Mouse (Mus musculus): Measurements from ENCODE around the gene Mcrip1. TPM values are rescaled to one million over a fixed set of nuclear protein-coding genes. Genes with fewer than 3 reads are reported as not detected.
"Not testable (repeated sequence)": the region's sequence is repeated elsewhere in the genome, so short reads cannot be mapped to it uniquely, and the experiment has no call there.

The Mcrip1 gene
- polyA plus RNA-seq, 1 experiment from 2014 or later: 232 TPM

- ATAC-seq (ENCODE audit: low FRiP score, low TSS enrichment): no peak
- Histone ChIP-seq H3K36me3 (ENCODE audit: insufficient read depth, low read length) (no peaks in the 10 kb centered on the region), H3K4me1 (ENCODE audit: insufficient read depth, low read length) (peaks cover 2% of the 10 kb centered on the region; the same call in 1 of the 2 replicates), H3K4me2 (replicated peaks; ENCODE audit: low read depth, low read length) (no peak overlapping the region), H3K27me3 (ENCODE audit: insufficient read depth, low read length) (no peaks in the 10 kb centered on the region), H3K9me3 (ENCODE audit: low read length) (no peaks in the 10 kb centered on the region), H3K9ac (replicated peaks; ENCODE audit: low read length) (no peak overlapping the region), H3K27ac (ENCODE audit: low read length) (no peak overlapping the region), H3K4me3 (ENCODE audit: low read length) (no peak overlapping the region)
- WGBS: 70% methylated on average over 9 of the region's 9 CpGs
Observed at GRCm38 (mm10) chr11:120520498-120520897, 29.0 kb downstream of the Mcrip1 start.

GRCm38 (mm10) chr11:120519738-120520137 lies 29.8 kb downstream of the Mcrip1 start:
- Histone ChIP-seq H3K4me1 (ENCODE audit: insufficient read depth, low read length) (peaks cover 2% of the 10 kb centered on the region; the same call in 1 of the 2 replicates), H3K27me3 (ENCODE audit: insufficient read depth, low read length) (no peaks in the 10 kb centered on the region), H3K4me3 (ENCODE audit: low read length) (no peak overlapping the region), H3K4me2 (replicated peaks; ENCODE audit: low read depth, low read length) (no peak overlapping the region), H3K9me3 (ENCODE audit: low read length) (no peaks in the 10 kb centered on the region), H3K36me3 (ENCODE audit: insufficient read depth, low read length) (no peaks in the 10 kb centered on the region), H3K27ac (ENCODE audit: low read length) (no peak overlapping the region), H3K9ac (replicated peaks; ENCODE audit: low read length) (peak overlapping the region; percentile 52)
- ATAC-seq (ENCODE audit: low FRiP score, low TSS enrichment): peak; percentile 40; the same call in 1 of the 2 replicates
- 46% methylated on average over 9 of the region's 9 CpGs for WGBS

- Histone ChIP-seq H3K4me2 (replicated peaks; ENCODE audit: low read depth, low read length) (no peak overlapping the region), H3K27me3 (ENCODE audit: insufficient read depth, low read length) (no peaks in the 10 kb centered on the region), H3K9ac (replicated peaks; ENCODE audit: low read length) (no peak overlapping the region), H3K27ac (ENCODE audit: low read length) (no peak overlapping the region), H3K4me3 (ENCODE audit: low read length) (no peak overlapping the region), H3K36me3 (ENCODE audit: insufficient read depth, low read length) (no peaks in the 10 kb centered on the region), H3K4me1 (ENCODE audit: insufficient read depth, low read length) (peaks cover 2% of the 10 kb centered on the region; the same call in 1 of the 2 replicates), H3K9me3 (ENCODE audit: low read length) (no peaks in the 10 kb centered on the region)
- ATAC-seq (ENCODE audit: low FRiP score, low TSS enrichment): 0 out of 2 replicates have a peak, but pooled peaks have one; percentile 24
- 64% methylated on average over 6 of the region's 6 CpGs for WGBS
Observed at GRCm38 (mm10) chr11:120518558-120518957, 31.0 kb downstream of the Mcrip1 start.

- Histone ChIP-seq H3K36me3 (ENCODE audit: insufficient read depth, low read length) (no peaks in the 10 kb centered on the region), H3K27ac (ENCODE audit: low read length) (no peak overlapping the region), H3K9me3 (ENCODE audit: low read length) (no peaks in the 10 kb centered on the region), H3K4me3 (ENCODE audit: low read length) (no peak overlapping the region), H3K27me3 (ENCODE audit: insufficient read depth, low read length) (no peaks in the 10 kb centered on the region), H3K9ac (replicated peaks; ENCODE audit: low read length) (no peak overlapping the region), H3K4me2 (replicated peaks; ENCODE audit: low read depth, low read length) (no peak overlapping the region), H3K4me1 (ENCODE audit: insufficient read depth, low read length) (peaks cover 5% of the 10 kb centered on the region; the same call in 1 of the 2 replicates)
- ATAC-seq (ENCODE audit: low FRiP score, low TSS enrichment): no peak; the same call in 1 of the 2 replicates
- WGBS: 53% methylated on average over 6 of the region's 6 CpGs
Observed at GRCm38 (mm10) chr11:120518027-120518426, 31.5 kb downstream of the Mcrip1 start.

GRCm38 (mm10) chr11:120517147-120517546 lies 32.4 kb downstream of the Mcrip1 start:
- H3K9me3 ChIP-seq (ENCODE audit: low read length): no peaks in the 10 kb centered on the region
- H3K4me2 ChIP-seq (replicated peaks; ENCODE audit: low read depth, low read length): no peak overlapping the region
- no peaks in the 10 kb centered on the region for H3K27me3 ChIP-seq (ENCODE audit: insufficient read depth, low read length)
- H3K27ac ChIP-seq (ENCODE audit: low read length): no peak overlapping the region
- no peak overlapping the region for H3K9ac ChIP-seq (replicated peaks; ENCODE audit: low read length)
- no peaks in the 10 kb centered on the region for H3K36me3 ChIP-seq (ENCODE audit: insufficient read depth, low read length)
- no peak for ATAC-seq (ENCODE audit: low FRiP score, low TSS enrichment)
- no peak overlapping the region for H3K4me3 ChIP-seq (ENCODE audit: low read length)
- WGBS: 84% methylated on average over 4 of the region's 4 CpGs
- peaks cover 10% of the 10 kb centered on the region; the same call in 1 of the 2 replicates for H3K4me1 ChIP-seq (ENCODE audit: insufficient read depth, low read length)

- 17% methylated on average over 17 of the region's 17 CpGs for WGBS
- H3K36me3 ChIP-seq (ENCODE audit: insufficient read depth, low read length): no peaks in the 10 kb centered on the region
Observed at GRCm38 (mm10) chr11:120515611-120516010, 33.9 kb downstream of the Mcrip1 start.

GRCm38 (mm10) chr11:120514262-120514661 lies 35.3 kb downstream of the Mcrip1 start:
- not testable (repeated sequence) for H3K27ac ChIP-seq (ENCODE audit: low read length); H3K9me3 ChIP-seq (ENCODE audit: low read length); H3K36me3 ChIP-seq (ENCODE audit: insufficient read depth, low read length); H3K4me2 ChIP-seq (replicated peaks; ENCODE audit: low read depth, low read length); H3K9ac ChIP-seq (replicated peaks; ENCODE audit: low read length); H3K27me3 ChIP-seq (ENCODE audit: insufficient read depth, low read length); H3K4me3 ChIP-seq (ENCODE audit: low read length); ATAC-seq (ENCODE audit: low FRiP score, low TSS enrichment)
- WGBS: 83% methylated on average over 2 of the region's 2 CpGs
- H3K4me1 ChIP-seq (ENCODE audit: insufficient read depth, low read length): peaks cover 18% of the 10 kb centered on the region; the same call in 1 of the 2 replicates

More at GRCm38 (mm10) chr11:120515611-120516010, 33.9 kb downstream of the Mcrip1 start:
- no peak overlapping the region for H3K4me3 ChIP-seq (ENCODE audit: low read length)
- peak; percentile 78 for ATAC-seq (ENCODE audit: low FRiP score, low TSS enrichment)
- H3K27ac ChIP-seq (ENCODE audit: low read length): no peak overlapping the region
- H3K9ac ChIP-seq (replicated peaks; ENCODE audit: low read length): peak overlapping the region; percentile 38; the same call in 1 of the 2 replicates
- no peaks in the 10 kb centered on the region for H3K27me3 ChIP-seq (ENCODE audit: insufficient read depth, low read length)
- no peak overlapping the region for H3K4me2 ChIP-seq (replicated peaks; ENCODE audit: low read depth, low read length)
- no peaks in the 10 kb centered on the region for H3K9me3 ChIP-seq (ENCODE audit: low read length)
- peaks cover 12% of the 10 kb centered on the region; the same call in 1 of the 2 replicates for H3K4me1 ChIP-seq (ENCODE audit: insufficient read depth, low read length)

GRCm38 (mm10) chr11:120512790-120513453 lies 36.6 kb downstream of the Mcrip1 start:
- H3K27ac ChIP-seq (ENCODE audit: low read length): no peak overlapping the region
- peaks cover 18% of the 10 kb centered on the region; the same call in 1 of the 2 replicates for H3K4me1 ChIP-seq (ENCODE audit: insufficient read depth, low read length)
- H3K4me3 ChIP-seq (ENCODE audit: low read length): no peak overlapping the region
- no peaks in the 10 kb centered on the region for H3K9me3 ChIP-seq (ENCODE audit: low read length)
- no peaks in the 10 kb centered on the region for H3K27me3 ChIP-seq (ENCODE audit: insufficient read depth, low read length)
- no peak overlapping the region for H3K9ac ChIP-seq (replicated peaks; ENCODE audit: low read length)
- no peak overlapping the region for H3K4me2 ChIP-seq (replicated peaks; ENCODE audit: low read depth, low read length)
- 24% methylated on average over 6 of the region's 6 CpGs for WGBS
- H3K36me3 ChIP-seq (ENCODE audit: insufficient read depth, low read length): no peaks in the 10 kb centered on the region
- ATAC-seq (ENCODE audit: low FRiP score, low TSS enrichment): no peak

GRCm38 (mm10) chr11:120510375-120511030 lies 39.0 kb downstream of the Mcrip1 start:
- ATAC-seq (ENCODE audit: low FRiP score, low TSS enrichment): no peak
- 10% methylated on average over 16 of the region's 16 CpGs for WGBS

More at GRCm38 (mm10) chr11:120510375-120511030, 39.0 kb downstream of the Mcrip1 start:
- Histone ChIP-seq H3K4me1 (ENCODE audit: insufficient read depth, low read length) (peaks cover 16% of the 10 kb centered on the region; the same call in 1 of the 2 replicates), H3K27ac (ENCODE audit: low read length) (peak overlapping the region; percentile 47), H3K4me3 (ENCODE audit: low read length) (peak overlapping the region; percentile 26), H3K4me2 (replicated peaks; ENCODE audit: low read depth, low read length) (peak overlapping the region; percentile 51), H3K9ac (replicated peaks; ENCODE audit: low read length) (peak overlapping the region; percentile 59), H3K9me3 (ENCODE audit: low read length) (no peaks in the 10 kb centered on the region), H3K27me3 (ENCODE audit: insufficient read depth, low read length) (no peaks in the 10 kb centered on the region), H3K36me3 (ENCODE audit: insufficient read depth, low read length) (no peaks in the 10 kb centered on the region)
